Mouse (Mus musculus) ES-CJ7 (cell line): ENCODE data around the gene Gm49673.
"Not testable (repeated sequence)": the region's sequence is repeated elsewhere in the genome, so short reads cannot be mapped to it uniquely, and the experiment has no call there.

ENCODE experiments used
- DNase-seq: peaks from one replicate; pipeline ENCODE4 v3.0.0; 2011; ENCODE audit warnings: low read depth, low spot score

Gm49673 gene

GRCm38 (mm10) chr17:8147439-8148316 is at the start of gene Gm49673, which contains the start of gene Rnaset2a:
Gene Gm49673 (minus strand): TSS chr17:8147788.
Gene Rnaset2a (minus strand): TSS chr17:8148097.
- not testable (repeated sequence) for DNase-seq

GRCm38 (mm10) chr17:8195685-8196376 is 48.2 kb upstream of the Gm49673 start:
- no peak for DNase-seq

GRCm38 (mm10) chr17:8193678-8194077 is 46.1 kb upstream of the Gm49673 start:
- no peak for DNase-seq

- no peak for DNase-seq
Observed at GRCm38 (mm10) chr17:8184217-8184616, 36.6 kb upstream of the Gm49673 start.

GRCm38 (mm10) chr17:8183815-8184214 is 36.2 kb upstream of the Gm49673 start:
- no peak for DNase-seq

- DNase-seq: no peak
Observed at GRCm38 (mm10) chr17:8177090-8177489, 29.5 kb upstream of the Gm49673 start.

GRCm38 (mm10) chr17:8171081-8171480 is 23.5 kb upstream of the Gm49673 start:
- DNase-seq: no peak

- DNase-seq: no peak
Observed at GRCm38 (mm10) chr17:8170331-8170730, 22.7 kb upstream of the Gm49673 start.

- DNase-seq: not testable (repeated sequence)
Observed at GRCm38 (mm10) chr17:8167436-8167835, 19.8 kb upstream of the Gm49673 start.

GRCm38 (mm10) chr17:8166454-8166853 is 18.9 kb upstream of the Gm49673 start:
- DNase-seq: not testable (repeated sequence)

- not testable (repeated sequence) for DNase-seq
Observed at GRCm38 (mm10) chr17:8165977-8166376, 18.4 kb upstream of the Gm49673 start.

GRCm38 (mm10) chr17:8165608-8165945 is 18.0 kb upstream of the Gm49673 start:
- DNase-seq: not testable (repeated sequence)

GRCm38 (mm10) chr17:8164701-8165607 is 17.4 kb upstream of the Gm49673 start, which contains the start of gene Fgfr1op:
Gene Fgfr1op (plus strand): TSS chr17:8165501.
- not testable (repeated sequence) for DNase-seq

- DNase-seq: not testable (repeated sequence)
Observed at GRCm38 (mm10) chr17:8160969-8161368, 13.4 kb upstream of the Gm49673 start.

- not testable (repeated sequence) for DNase-seq
Observed at GRCm38 (mm10) chr17:8158627-8159026, 11.0 kb upstream of the Gm49673 start.

- not testable (repeated sequence) for DNase-seq
Observed at GRCm38 (mm10) chr17:8155982-8156381, 8.4 kb upstream of the Gm49673 start.

GRCm38 (mm10) chr17:8155010-8155409 is 7.4 kb upstream of the Gm49673 start:
- DNase-seq: not testable (repeated sequence)

- not testable (repeated sequence) for DNase-seq
Observed at GRCm38 (mm10) chr17:8146931-8147330, 657 bp downstream of the Gm49673 start.

- DNase-seq: not testable (repeated sequence)
Observed at GRCm38 (mm10) chr17:8143802-8144673, 3.5 kb downstream of the Gm49673 start.

GRCm38 (mm10) chr17:8140210-8140609 is 7.4 kb downstream of the Gm49673 start:
- DNase-seq: not testable (repeated sequence)
